Mouse (Mus musculus): ENCODE data around the gene Sash1. TPM values are rescaled to one million over a fixed set of nuclear protein-coding genes. Genes with fewer than 3 reads are reported as not detected.

Sash1 gene
- total RNA-seq, 4 experiments from 2014 or later: 55.2 to 62.5 (median 57.8) TPM

DNA sequence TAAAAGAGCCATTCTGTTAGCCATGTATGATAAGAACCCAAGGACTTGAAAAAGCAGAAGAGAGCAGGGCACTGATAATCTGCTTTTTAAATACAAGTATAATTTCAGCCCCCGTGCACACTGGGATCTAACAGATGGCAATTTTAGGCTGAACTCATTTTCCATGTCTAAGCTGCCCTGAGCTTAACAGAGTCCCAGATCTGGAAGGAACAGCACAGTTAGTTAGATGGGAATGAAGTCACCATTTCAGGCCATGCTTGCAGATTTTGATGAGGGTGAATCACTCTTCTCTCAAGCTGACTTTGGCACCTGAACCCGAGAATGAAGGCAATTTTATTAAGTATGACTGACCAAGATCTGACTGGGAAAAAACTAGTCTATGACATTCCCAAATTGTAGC is 28.9 kb downstream of the Sash1 start:
- DNase-seq (ENCODE audit: low spot score in 2 of 2): no peak

- DNase-seq (ENCODE audit: low spot score in 2 of 2): no peak
Observed at GRCm38 (mm10) chr10:8853326-8853725, 32.5 kb downstream of the Sash1 start.

DNA sequence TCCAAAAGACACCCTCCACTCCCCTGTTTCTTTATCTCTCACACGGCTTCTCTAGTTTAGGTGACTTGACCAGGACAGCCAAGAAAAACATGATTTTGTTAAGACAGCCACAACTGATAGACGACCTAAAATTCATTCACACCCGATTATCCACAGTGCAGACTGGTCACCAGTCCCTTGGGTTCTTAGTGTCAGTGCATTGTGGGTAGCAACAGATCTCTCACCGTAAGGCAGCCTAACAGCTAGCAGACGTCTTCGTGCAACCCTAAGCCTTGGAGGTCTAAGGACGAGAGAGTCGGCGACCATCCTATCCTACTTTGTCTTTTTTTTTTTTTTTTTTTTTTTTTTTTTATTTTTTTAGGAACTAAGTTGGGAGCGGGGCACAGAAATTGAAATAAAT is 34.2 kb downstream of the Sash1 start:
- DNase-seq (ENCODE audit: low spot score in 2 of 2): no peak

- DNase-seq (ENCODE audit: low spot score in 2 of 2): no peak
Observed at GRCm38 (mm10) chr10:8847974-8848373, 37.9 kb downstream of the Sash1 start.

- no peak for DNase-seq (ENCODE audit: low spot score in 2 of 2)
Observed at GRCm38 (mm10) chr10:8846258-8846657, 39.6 kb downstream of the Sash1 start.

DNA sequence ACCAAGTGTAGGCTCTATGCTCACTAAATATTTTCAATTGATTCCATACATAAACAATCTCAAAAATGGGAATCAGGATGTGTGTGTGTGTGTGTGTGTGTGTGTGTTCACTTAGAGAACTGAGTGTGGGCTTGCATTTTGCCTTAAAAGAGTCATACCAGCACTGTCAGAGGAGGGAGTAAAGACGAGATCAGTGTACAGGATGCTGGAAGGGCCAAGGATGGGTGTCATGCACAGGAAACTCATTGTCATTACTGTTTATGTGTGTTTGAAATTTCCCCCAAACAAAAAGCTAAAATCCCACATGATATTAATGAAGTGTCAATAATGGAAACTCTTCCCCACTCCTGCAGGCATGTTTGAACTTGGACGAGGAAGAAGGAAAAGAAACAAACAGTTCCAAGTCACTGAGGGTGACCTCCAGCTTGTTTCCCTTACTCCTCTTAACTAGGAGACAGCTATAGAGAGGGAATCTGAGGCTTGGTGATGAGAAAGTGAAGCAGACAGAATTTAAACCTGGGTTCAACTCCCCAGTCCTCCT is 40.6 kb downstream of the Sash1 start:
- no peak for DNase-seq (ENCODE audit: low spot score in 2 of 2)

- DNase-seq (ENCODE audit: low spot score in 2 of 2): no peak
Observed at GRCm38 (mm10) chr10:8839956-8840355, 45.9 kb downstream of the Sash1 start.

DNA sequence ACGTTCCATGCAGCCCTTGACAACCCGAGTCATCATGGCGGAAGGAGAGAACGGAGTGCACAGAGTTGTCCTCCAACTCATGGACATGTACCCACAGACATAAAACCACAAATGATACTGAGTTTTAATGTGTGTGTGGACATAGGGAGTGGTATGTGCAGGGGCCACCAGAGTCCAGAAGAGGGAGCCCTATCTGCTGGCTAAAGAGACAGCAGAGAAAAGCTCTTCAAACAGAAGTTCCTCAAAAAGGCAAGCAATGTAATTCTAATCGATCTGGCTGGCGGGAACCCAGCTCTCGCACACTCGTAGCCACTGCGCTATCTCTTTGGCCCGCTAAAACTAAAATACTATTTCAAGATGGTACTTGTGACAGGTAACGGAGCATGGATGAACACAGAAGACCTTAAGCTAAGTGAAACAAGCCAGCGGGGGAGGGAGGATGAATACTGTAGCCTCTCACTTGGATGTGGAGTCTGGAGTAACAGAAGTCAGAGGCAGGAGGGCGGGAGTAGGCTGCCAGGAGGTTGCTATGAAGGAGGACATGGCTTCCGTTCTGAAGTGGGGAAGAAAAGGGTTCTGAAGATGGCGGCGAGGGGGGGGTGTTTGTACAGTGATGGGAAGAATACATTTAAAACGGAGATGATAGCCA is 51.9 kb downstream of the Sash1 start:
- DNase-seq (ENCODE audit: low spot score in 2 of 2): no peak

DNA sequence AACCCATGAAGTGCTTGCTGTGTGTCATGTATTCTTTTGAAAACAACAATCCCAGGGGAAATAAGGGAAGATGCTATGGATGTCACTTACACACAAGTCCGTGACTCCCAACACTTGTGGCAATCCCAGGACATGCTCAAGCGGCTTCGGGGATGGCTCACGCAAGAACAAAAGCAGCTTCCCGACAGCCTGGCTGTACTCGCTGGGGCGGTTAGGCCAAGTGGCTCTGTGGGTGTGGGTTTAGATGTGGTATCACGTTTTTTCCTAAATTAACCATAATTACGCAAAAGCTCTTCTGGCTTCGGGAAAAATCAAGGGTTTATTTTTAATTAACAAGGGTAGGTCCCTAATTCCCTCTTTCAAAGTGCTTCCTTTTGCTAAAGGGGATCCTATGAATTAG is 59.6 kb downstream of the Sash1 start:
- DNase-seq (ENCODE audit: low spot score in 2 of 2): no peak

DNA sequence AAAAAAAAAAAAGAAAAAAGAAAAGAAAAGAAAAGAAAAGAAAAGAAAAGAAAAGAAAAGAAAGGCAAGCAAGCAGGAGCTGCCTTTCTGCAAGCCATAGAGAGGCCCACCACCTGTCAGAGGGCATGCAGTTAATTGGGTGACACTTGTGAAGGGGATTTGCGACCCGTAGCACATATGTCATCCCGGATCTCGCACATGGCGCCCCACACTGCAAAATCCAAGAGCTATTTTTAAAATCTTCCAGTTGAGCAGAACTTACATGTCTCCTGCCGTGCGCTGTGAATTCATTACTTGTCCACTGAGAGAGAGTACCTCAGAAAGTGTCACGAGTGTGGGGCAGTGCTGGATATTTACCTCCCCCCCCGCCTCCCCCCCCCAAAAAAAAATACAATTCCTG is 60.0 kb downstream of the Sash1 start:
- no peak for DNase-seq (ENCODE audit: low spot score in 2 of 2)

DNA sequence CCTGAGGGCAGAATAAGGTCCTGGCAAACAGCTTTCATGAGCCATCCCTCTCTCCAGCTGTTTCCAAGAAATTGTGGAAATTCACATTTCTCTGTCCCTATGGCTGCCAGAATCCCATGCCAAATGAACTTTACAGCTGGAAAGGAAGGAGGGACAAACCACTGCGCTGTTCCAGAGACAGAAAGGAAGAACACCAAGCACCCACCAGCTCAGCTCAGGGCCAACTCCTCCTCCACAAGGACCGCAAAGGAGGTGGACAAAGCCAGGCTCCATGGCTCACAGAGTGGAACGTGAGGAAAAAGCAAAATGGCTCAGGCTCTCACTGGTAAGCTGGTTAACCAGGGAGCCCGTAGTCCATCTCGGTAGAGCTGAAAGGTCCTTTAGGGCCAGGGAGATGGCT is 67.8 kb downstream of the Sash1 start:
- DNase-seq (ENCODE audit: low spot score in 2 of 2): no peak

DNA sequence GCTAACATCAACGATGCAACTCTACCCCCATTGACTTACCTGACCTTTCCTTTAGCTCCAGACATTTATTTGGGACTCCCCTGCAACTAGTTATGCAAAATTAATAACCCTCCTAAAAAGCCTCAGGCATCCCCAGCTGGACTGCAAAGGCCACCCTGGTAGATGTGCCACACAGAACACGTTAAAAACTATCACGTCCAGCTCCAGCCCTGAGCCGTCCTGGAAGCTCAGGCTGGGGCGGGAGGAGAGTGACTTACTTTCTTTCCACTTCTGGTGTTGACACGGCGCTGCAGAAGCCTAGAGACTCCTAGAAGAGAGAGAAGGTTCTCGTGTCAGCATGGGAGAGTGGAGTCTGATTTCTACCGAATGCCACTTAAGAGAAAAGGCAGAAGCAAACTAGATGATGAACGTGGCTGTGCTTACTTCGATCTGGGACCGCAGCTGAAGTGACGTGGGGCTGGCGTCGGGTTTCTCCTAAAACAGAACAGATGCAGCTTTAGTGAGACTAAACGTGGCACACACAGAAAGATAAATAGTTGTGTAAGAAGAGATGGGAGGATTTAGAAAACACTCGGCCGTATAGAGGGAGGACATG is 71.8 kb downstream of the Sash1 start:
- DNase-seq (ENCODE audit: low spot score in 2 of 2): no peak

DNA sequence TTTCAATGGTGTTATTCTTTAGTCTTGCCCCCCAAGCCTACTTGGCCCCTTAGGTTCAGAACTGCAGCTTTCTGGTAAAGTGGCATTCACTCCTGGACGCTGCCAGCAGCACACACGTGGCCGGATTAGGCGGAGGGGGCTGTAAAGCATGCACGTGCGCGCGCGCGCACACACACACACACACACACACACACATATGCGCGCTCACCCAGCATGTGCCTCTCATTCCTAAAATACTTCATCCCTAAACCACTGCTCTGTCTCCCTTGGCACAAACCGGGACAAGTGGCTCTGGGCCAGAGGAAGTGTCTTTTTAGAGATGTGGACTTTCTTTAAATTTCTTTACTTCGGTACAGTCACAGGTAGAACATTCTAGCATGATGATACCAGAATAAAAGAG is 72.6 kb downstream of the Sash1 start:
- no peak for DNase-seq (ENCODE audit: low spot score in 2 of 2)

- DNase-seq (ENCODE audit: low spot score in 2 of 2): no peak
Observed at GRCm38 (mm10) chr10:8812807-8813206, 73.1 kb downstream of the Sash1 start.

DNA sequence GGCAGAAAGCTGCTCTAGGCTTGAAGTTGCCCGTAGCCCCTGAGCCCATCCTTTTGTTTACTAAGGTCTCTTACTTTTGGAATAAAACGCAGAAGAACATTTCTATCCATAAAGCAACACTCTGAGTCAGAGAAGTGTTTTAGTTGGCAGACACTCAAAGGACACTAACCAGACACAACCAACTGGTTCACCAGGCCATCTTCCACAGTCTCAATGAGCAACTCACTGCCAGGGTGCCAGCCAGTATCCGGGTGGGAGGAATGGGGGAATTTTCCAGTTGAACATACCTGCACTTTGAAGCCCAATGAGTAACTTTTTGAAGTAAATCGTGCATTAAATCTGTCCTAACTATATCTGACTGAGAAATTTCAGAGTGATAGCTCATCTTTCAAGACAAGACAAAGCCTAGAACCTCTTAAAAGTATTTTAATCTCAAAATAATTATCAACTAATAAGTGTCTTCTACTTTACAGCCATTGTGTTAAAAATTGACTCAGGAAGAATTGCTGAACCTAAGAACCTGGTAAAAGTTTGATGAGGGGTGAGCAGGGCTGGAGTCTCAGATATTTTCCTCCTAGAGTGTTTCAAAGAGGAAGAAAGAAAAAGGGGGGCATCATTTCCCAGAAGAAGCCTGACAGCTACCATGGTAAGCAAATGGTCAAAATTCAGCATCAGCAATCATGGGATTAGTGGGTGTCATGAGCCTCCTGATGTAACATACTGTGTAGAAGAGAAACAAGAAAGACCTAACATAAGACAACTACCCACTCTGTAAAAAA is 74.4 kb downstream of the Sash1 start:
- no peak for DNase-seq (ENCODE audit: low spot score in 2 of 2)

DNA sequence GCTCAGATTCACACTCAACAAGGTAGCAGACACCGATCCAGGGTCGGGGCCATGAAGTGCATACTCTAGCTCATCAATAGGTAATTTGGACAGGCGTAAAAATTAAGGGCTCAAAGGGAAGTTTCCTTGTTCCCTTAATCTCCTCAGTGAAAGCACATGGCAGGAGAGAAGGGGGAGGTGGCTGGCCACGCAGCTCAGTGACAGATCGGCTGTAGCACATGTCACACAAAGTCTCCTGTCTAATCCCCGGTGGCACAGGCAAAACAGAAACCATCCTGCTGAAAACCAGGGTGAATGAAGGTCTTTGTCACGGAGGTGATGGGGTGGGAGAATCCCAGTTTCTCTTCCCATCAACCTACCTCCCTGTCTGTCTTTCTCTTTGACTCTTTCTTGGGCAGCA is 75.4 kb downstream of the Sash1 start:
- no peak for DNase-seq (ENCODE audit: low spot score in 2 of 2)

GRCm38 (mm10) chr10:8808383-8808782 is 77.5 kb downstream of the Sash1 start:
- no peak for DNase-seq (ENCODE audit: low spot score in 2 of 2)

- DNase-seq (ENCODE audit: low spot score in 2 of 2): no peak
Observed at GRCm38 (mm10) chr10:8807581-8807980, 78.3 kb downstream of the Sash1 start.

DNA sequence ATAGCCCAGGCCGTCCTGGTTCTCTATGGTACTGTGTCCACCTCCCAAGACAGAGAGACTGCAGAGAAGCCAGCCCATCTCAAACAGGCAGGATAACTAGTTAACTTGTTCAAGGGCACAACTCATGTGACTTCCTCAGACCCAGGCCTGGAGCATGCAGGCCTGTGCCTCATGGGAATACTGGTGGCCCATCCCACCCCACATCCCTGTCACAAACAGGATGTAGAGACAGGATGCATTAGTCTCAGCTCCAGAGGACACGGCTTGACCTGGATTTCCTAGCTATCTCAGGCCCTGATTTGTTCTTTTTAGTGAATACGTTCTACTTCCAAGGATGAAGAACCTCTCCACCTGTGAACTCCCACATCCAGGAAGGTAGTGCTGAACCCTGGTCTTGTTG is 80.5 kb downstream of the Sash1 start:
- no peak for DNase-seq (ENCODE audit: low spot score in 2 of 2)

- peak in 1 of 2 experiments; percentile 30 for DNase-seq (ENCODE audit: low spot score in 2 of 2)
Observed at GRCm38 (mm10) chr10:8804292-8804691, 81.6 kb downstream of the Sash1 start.

DNA sequence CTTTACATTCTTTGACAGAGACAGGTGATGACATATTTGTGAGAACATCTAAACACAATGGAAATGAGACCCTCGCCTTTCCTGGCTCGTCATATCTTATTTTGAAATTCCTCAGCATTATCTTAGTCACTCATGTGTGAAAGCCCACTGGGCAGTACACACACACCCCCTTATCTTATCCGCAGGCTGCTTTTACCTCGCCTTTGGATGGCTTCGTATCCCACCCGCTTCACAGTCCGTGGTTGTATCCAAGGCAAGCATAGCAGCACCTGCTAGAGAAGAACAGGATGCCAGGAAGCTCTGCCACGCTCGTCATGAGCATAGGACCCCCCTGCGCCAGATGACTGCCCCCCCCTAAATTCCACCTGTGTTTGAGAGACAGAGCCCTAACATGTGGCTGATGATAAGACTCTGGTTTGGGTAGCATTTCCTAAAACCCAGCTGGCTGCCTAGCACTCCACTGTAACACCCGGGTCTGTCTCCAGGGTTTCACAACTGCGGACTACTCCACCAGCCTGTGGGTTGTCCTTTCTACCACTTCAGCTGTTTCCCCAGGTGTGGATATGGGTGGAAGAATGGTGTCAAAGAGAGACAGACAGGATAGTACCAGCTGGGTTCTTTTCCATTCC is 84.0 kb downstream of the Sash1 start:
- no peak for DNase-seq (ENCODE audit: low spot score in 2 of 2)

DNA sequence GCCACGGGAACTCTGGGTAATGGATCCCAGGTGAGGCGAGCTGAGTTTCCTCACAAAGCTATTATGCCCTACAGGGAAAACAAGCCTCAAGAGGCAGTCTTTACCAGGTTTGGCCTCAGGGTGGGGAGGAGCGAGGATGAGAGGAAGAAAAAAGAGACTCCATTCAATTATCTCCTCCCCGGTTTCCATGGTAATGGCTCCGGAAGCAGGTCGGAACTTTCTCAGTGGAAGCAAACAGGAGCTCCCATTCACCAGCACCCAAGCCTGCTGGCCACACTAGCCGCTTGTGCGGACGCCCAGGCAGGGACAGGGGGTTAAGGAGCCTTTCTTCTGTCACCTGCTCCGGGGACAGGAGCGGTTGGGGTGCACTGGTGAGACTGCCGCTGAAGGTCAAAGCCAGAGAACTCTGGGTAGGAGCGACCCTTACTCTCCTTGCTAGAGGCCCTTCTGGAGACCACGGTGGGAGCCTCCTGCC is 84.7 kb downstream of the Sash1 start:
- DNase-seq (ENCODE audit: low spot score in 2 of 2): peak; percentile 44 to 74

All from left cerebral cortex, adult 8-10 months (tissue).